Mouse (Mus musculus) embryonic facial prominence, embryonic 14.5 days (tissue): ENCODE measurements around the gene Hist1h3c. TPM values are rescaled to one million over a fixed set of nuclear protein-coding genes. Genes with fewer than 3 reads are reported as not detected.
A peak's percentile ranks its signal among the peaks of the same experiment; 100 is the strongest.

Source experiments
- ATAC-seq: fragments of 200-750 bp; cut with Nextera tagmentation; 2 replicates; pipeline ENCODE4 v1.8.0; 2017; ENCODE audit warnings: low read depth, moderate number of reproducible peaks, moderate TSS enrichment
- DNase-seq: peaks from one replicate; pipeline ENCODE4 v3.0.0-alpha.2; 2015; ENCODE audit warnings: low spot score
- H3K27ac ChIP-seq: fragments of 300-500 bp; sonication (generic); replicated peaks from 2 replicates; pipeline ENCODE4 v1.5.1; 2014; ENCODE audit warnings: low read depth, mild to moderate bottlenecking, low read length, moderate library complexity
- H3K27me3 ChIP-seq: fragments of 300-500 bp; sonication (generic); replicated peaks from 2 replicates; pipeline ENCODE4 v1.6.1; 2014; ENCODE audit warnings: low read length; ENCODE audit not compliant: control insufficient read depth, insufficient read depth
- H3K36me3 ChIP-seq: fragments of 300-500 bp; sonication (generic); 2 replicates; pipeline ENCODE4 v1.6.1; 2014; ENCODE audit warnings: low read length, mixed read lengths; ENCODE audit not compliant: control insufficient read depth, insufficient read depth
- H3K4me1 ChIP-seq: fragments of 300-500 bp; sonication (generic); 2 replicates; pipeline ENCODE4 v1.6.1; 2014; ENCODE audit warnings: antibody characterized with exemption, low read length; ENCODE audit not compliant: control insufficient read depth, insufficient read depth
- H3K4me2 ChIP-seq: fragments of 300-500 bp; sonication (generic); 2 replicates; pipeline ENCODE4 v1.6.1; 2014; ENCODE audit warnings: low read depth, mild to moderate bottlenecking, low read length, moderate library complexity, mixed read lengths
- H3K4me3 ChIP-seq: fragments of 300-500 bp; sonication (generic); 2 replicates; pipeline ENCODE4 v1.5.1; 2014; ENCODE audit warnings: low read depth, mild to moderate bottlenecking, low read length
- H3K9ac ChIP-seq: fragments of 300-500 bp; sonication (generic); 2 replicates; pipeline ENCODE4 v1.6.1; 2014; ENCODE audit warnings: low read depth, mild to moderate bottlenecking, low read length, moderate library complexity, mixed read lengths
- H3K9me3 ChIP-seq: fragments of 300-500 bp; sonication (generic); 2 replicates; pipeline ENCODE4 v1.6.1; 2016; ENCODE audit warnings: low read length; ENCODE audit not compliant: control insufficient read depth
- WGBS: fragments of 180-500 bp; shearing (Covaris S2); extraction: QIAGEN DNeasy Blood & Tissue Kit; methylation state at CpG from one replicate; pipeline ENCODE4 v1.1.7; 2014; 5-methylcytosine and 5-hydroxymethylcytosine counted together
- polyA plus RNA-seq: library from polyadenylated mRNA; unstranded; fragments of >200 nt; fragmentation: Nextera tagmentation; extraction: Ambion mirVana; gene quantifications from 2 replicates; pipeline ENCODE4 v1.2.1, GENCODE M21; 2014

Hist1h3c gene
- polyA plus RNA-seq, 1 experiment from 2014 or later: 5.1 TPM

GRCm38 (mm10) chr13:23744421-23745380, 701 bp downstream of the Hist1h3c start:
- H3K4me2 ChIP-seq: peak overlapping the region; percentile 84
- WGBS: 1% methylated on average over 17 of the region's 36 CpGs
- H3K4me1 ChIP-seq: peaks cover 18% of the 10 kb centered on the region
- peak overlapping the region; percentile 72 for H3K9ac ChIP-seq
- no peak for ATAC-seq
- DNase-seq: peak; percentile 32
- no peaks in the 10 kb centered on the region for H3K9me3 ChIP-seq
- H3K27ac ChIP-seq: peak overlapping the region; percentile 100
- H3K4me3 ChIP-seq: peak overlapping the region; percentile 47
- no peaks in the 10 kb centered on the region for H3K27me3 ChIP-seq
- H3K36me3 ChIP-seq: no peaks in the 10 kb centered on the region

DNA sequence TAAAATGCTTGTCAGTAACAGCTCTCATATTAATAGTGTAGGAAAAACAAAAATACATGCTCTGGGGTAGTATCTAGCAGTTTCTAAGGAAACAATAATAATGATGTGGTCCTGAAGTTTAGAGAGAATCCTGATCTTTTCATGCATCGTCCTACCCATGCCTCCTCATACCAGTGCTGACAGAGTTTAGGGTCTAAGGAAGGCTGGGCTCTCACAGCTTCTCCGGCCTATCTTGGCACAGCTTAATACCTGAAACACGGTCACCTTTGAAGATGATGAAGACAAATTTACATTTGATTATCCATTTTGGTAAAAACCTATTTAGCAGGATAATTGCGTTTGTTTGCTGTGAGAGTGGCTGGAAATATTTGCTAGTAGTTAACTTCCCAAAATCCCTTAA, 1.4 kb downstream of the Hist1h3c start:
- 28% methylated on average over 4 of the region's 4 CpGs for WGBS
- Histone ChIP-seq H3K4me1 (peaks cover 18% of the 10 kb centered on the region), H3K4me3 (peak overlapping the region; percentile 47), H3K4me2 (peak overlapping the region; percentile 84), H3K9ac (peak overlapping the region; percentile 63), H3K36me3 (no peaks in the 10 kb centered on the region), H3K27ac (peak overlapping the region; percentile 100), H3K9me3 (no peaks in the 10 kb centered on the region), H3K27me3 (no peaks in the 10 kb centered on the region)
- ATAC-seq: no peak
- no peak for DNase-seq

GRCm38 (mm10) chr13:23743215-23743614, 2.2 kb downstream of the Hist1h3c start:
- no peak overlapping the region for H3K9ac ChIP-seq
- no peak overlapping the region for H3K27ac ChIP-seq
- no peak overlapping the region for H3K4me3 ChIP-seq
- H3K4me1 ChIP-seq: peaks cover 18% of the 10 kb centered on the region
- WGBS: 73% methylated on average over 5 of the region's 5 CpGs
- no peaks in the 10 kb centered on the region for H3K27me3 ChIP-seq
- H3K4me2 ChIP-seq: no peak overlapping the region
- ATAC-seq (no peak), DNase-seq (no peak)
- no peaks in the 10 kb centered on the region for H3K9me3 ChIP-seq
- H3K36me3 ChIP-seq: no peaks in the 10 kb centered on the region

GRCm38 (mm10) chr13:23742007-23742406, 3.4 kb downstream of the Hist1h3c start:
- Histone ChIP-seq H3K36me3 (no peaks in the 10 kb centered on the region), H3K27me3 (no peaks in the 10 kb centered on the region), H3K4me2 (no peak overlapping the region), H3K27ac (no peak overlapping the region), H3K9ac (no peak overlapping the region), H3K9me3 (no peaks in the 10 kb centered on the region), H3K4me1 (peaks cover 18% of the 10 kb centered on the region; the same call in 1 of the 2 replicates), H3K4me3 (no peak overlapping the region)
- DNase-seq: no peak
- ATAC-seq: no peak

DNA sequence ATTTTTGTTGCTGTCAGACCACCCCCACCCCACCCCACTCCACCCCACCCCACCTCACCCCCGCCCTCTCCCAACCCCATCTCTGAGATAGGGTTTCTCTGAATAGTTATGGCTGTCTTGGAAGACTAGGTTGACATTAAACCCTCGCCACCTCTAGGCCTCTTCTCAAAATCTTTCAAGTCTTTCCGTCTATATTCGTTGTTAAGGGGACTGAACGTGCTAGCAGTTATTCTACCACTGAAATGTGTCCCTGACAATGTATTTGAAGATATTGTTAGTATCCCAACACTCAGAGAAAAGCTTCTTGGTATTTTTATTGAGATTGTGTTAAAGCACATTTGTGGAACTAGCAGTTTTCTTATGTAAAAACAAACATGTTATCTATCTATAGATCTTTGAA, 4.5 kb downstream of the Hist1h3c start:
- Histone ChIP-seq H3K27ac (peak overlapping the region; percentile 95), H3K9me3 (no peaks in the 10 kb centered on the region), H3K4me3 (peak overlapping the region; percentile 49), H3K9ac (peak overlapping the region; percentile 75), H3K36me3 (no peaks in the 10 kb centered on the region), H3K27me3 (no peaks in the 10 kb centered on the region), H3K4me1 (peaks cover 18% of the 10 kb centered on the region; the same call in 1 of the 2 replicates), H3K4me2 (peak overlapping the region; percentile 63)
- no peak for ATAC-seq
- DNase-seq: no peak
- WGBS: 55% methylated on average over 5 of the region's 5 CpGs

GRCm38 (mm10) chr13:23740256-23740840, 5.1 kb downstream of the Hist1h3c start:
- peak overlapping the region; percentile 75 for H3K9ac ChIP-seq
- no peaks in the 10 kb centered on the region for H3K27me3 ChIP-seq
- H3K4me3 ChIP-seq: peak overlapping the region; percentile 49
- DNase-seq (peak; percentile 24), ATAC-seq (no peak)
- H3K4me1 ChIP-seq: peaks cover 18% of the 10 kb centered on the region; the same call in 1 of the 2 replicates
- H3K27ac ChIP-seq: peak overlapping the region; percentile 95
- H3K9me3 ChIP-seq: no peaks in the 10 kb centered on the region
- no peaks in the 10 kb centered on the region for H3K36me3 ChIP-seq
- peak overlapping the region; percentile 63 for H3K4me2 ChIP-seq
- 21% methylated on average over 13 of the region's 13 CpGs for WGBS

GRCm38 (mm10) chr13:23739922-23740252, 5.5 kb downstream of the Hist1h3c start:
- H3K9ac ChIP-seq: peak overlapping the region; percentile 75
- no peaks in the 10 kb centered on the region for H3K9me3 ChIP-seq
- no peaks in the 10 kb centered on the region for H3K36me3 ChIP-seq
- no peaks in the 10 kb centered on the region for H3K27me3 ChIP-seq
- ATAC-seq (peak; percentile 23; the same call in 1 of the 2 replicates), DNase-seq (no peak)
- under 1% methylated on average over 14 of the region's 14 CpGs for WGBS
- peak overlapping the region; percentile 95 for H3K27ac ChIP-seq
- H3K4me1 ChIP-seq: peaks cover 18% of the 10 kb centered on the region; the same call in 1 of the 2 replicates
- peak overlapping the region; percentile 63 for H3K4me2 ChIP-seq
- peak overlapping the region; percentile 49 for H3K4me3 ChIP-seq

DNA sequence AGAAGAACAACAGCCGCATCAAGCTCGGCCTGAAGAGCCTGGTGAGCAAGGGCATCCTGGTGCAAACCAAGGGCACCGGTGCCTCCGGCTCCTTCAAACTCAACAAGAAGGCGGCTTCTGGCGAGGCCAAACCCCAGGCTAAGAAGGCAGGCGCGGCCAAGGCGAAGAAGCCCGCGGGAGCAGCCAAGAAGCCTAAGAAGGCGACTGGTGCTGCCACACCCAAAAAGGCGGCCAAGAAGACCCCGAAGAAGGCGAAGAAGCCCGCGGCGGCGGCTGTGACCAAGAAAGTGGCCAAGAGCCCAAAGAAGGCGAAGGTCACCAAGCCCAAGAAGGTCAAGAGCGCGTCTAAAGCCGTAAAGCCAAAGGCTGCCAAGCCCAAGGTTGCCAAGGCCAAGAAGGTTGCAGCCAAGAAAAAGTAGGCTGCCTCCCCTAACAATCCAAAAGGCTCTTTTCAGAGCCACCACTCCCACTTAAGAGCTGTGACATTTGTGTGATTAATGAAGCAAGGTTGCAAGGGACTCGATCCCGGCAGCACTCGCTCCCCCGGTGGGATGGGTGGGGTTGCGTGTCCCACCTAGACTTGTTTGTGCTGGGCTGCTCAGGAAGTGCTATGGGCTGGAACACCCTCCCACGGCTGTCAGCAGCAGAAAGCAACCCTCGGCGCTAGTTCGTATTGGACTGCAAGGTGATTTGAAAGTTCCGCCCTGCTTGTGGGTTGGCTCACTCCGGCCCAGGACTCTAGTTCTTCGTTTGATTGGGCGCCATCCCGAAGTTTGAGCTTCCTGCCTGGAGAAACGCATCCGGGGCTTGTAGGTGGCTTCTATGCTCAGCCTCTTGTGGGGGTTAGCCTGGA, 6.1 kb downstream of the Hist1h3c start:
- H3K9me3 ChIP-seq: no peaks in the 10 kb centered on the region
- ATAC-seq (peak; percentile 92), DNase-seq (peak; percentile 99)
- H3K27ac ChIP-seq: peak overlapping the region; percentile 95
- no peaks in the 10 kb centered on the region for H3K27me3 ChIP-seq
- WGBS: 1% methylated on average over 39 of the region's 39 CpGs
- H3K4me1 ChIP-seq: peaks cover 14% of the 10 kb centered on the region; the same call in 1 of the 2 replicates
- H3K4me2 ChIP-seq: peak overlapping the region; percentile 63
- H3K36me3 ChIP-seq: no peaks in the 10 kb centered on the region
- peak overlapping the region; percentile 49 for H3K4me3 ChIP-seq
- H3K9ac ChIP-seq: peak overlapping the region; percentile 75
